Mouse (Mus musculus) ovary, postnatal 10 days (tissue): ENCODE data around the gene Mkrn2os.

Experiments used
- DNase-seq: peaks from one replicate; pipeline ENCODE4 v3.0.0; 2022; ENCODE audit warnings: low spot score

The Mkrn2os gene

GRCm38 (mm10) chr6:115582328-115583115 lies 9.9 kb downstream of the Mkrn2os start:
- DNase-seq: no peak

GRCm38 (mm10) chr6:115580810-115581209 lies 11.6 kb downstream of the Mkrn2os start:
- no peak for DNase-seq

GRCm38 (mm10) chr6:115577941-115578340 lies 14.4 kb downstream of the Mkrn2os start:
- no peak for DNase-seq

GRCm38 (mm10) chr6:115577407-115577806 lies 15.0 kb downstream of the Mkrn2os start:
- DNase-seq: no peak

- no peak for DNase-seq
Observed at GRCm38 (mm10) chr6:115574171-115574570, 18.2 kb downstream of the Mkrn2os start.

- DNase-seq: no peak
Observed at GRCm38 (mm10) chr6:115565479-115566045, 26.8 kb downstream of the Mkrn2os start.

- DNase-seq: no peak
Observed at GRCm38 (mm10) chr6:115559651-115560632, 32.4 kb downstream of the Mkrn2os start.

- no peak for DNase-seq
Observed at GRCm38 (mm10) chr6:115558176-115558575, 34.2 kb downstream of the Mkrn2os start.

GRCm38 (mm10) chr6:115555485-115555884 lies 36.9 kb downstream of the Mkrn2os start:
- no peak for DNase-seq

GRCm38 (mm10) chr6:115546276-115546675 lies 46.1 kb downstream of the Mkrn2os start:
- DNase-seq: no peak

- DNase-seq: peak; percentile 94
Observed at GRCm38 (mm10) chr6:115544442-115544970, 47.9 kb downstream of the Mkrn2os start, which contains the start of gene Tsen2. Gene Tsen2 (plus strand): TSS chr6:115544664.

- no peak for DNase-seq
Observed at GRCm38 (mm10) chr6:115542341-115542740, 50.0 kb downstream of the Mkrn2os start.

- no peak for DNase-seq
Observed at GRCm38 (mm10) chr6:115541676-115542275, 50.6 kb downstream of the Mkrn2os start.

GRCm38 (mm10) chr6:115538645-115539429 lies 53.5 kb downstream of the Mkrn2os start:
- peak; percentile 78 for DNase-seq

- no peak for DNase-seq
Observed at GRCm38 (mm10) chr6:115536169-115536568, 56.2 kb downstream of the Mkrn2os start.

GRCm38 (mm10) chr6:115534617-115535016 lies 57.8 kb downstream of the Mkrn2os start:
- no peak for DNase-seq
